Mouse (Mus musculus): ENCODE results near the gene Nab1.

DNA sequence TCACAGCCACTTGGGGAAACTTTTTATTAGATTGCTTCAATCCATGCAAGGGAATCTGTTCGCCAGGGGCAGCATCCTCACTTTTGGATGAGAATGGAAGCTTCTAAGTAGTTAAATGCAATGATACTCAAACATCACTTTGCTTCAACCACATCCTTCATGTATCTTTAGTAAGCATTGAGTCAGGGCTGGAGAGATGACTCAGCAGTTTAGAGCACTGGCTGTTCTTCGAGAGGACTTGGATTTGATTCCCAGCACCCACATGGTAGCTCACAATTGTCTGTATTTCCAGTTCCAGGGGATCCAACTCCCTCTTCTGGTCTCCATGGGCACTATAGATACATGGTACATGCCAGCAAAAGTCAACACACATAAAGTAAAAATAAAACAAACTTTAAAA, 77.4 kb downstream of the Nab1 start:
- TF ChIP-seq CTCF (IDR thresholded peaks at IDR 0.05; ENCODE audit: control insufficient read depth, insufficient read depth, insufficient read length) (no peak), MYOD1 (IDR thresholded peaks at IDR 0.05; ENCODE audit: control insufficient read depth, insufficient read length, low read depth) (no peak), MAX (IDR thresholded peaks at IDR 0.05) (no peak), USF1 (IDR thresholded peaks at IDR 0.05; ENCODE audit: low read depth) (no peak), MYOG (IDR thresholded peaks at IDR 0.05; ENCODE audit: control insufficient read depth, extremely low read depth, insufficient read length) (no peak), CEBPB (IDR thresholded peaks at IDR 0.05; ENCODE audit: low read depth) (no peak)

Measured in C2C12 (cell line).